ENCODE assay signal across 11 mouse cellular contexts in genomic region chr13:40727731-40728625, GRCm38 (mm10). TPM values are rescaled to one million over a fixed set of nuclear protein-coding genes. Genes with fewer than 3 reads are reported as not detected.
DNase-seq lines count a peak whose midpoint lies in the region; ATAC-seq and TF ChIP-seq lines count a peak whose summit lies in the region.
"Had no signal": no experiment of that assay in that cellular context is flagged by ENCODE, and none has a peak within 500 bp of the region (broad histone marks: within the 10 kb centered on the region; RNA-seq: fewer than 3 reads in every experiment).

No protein-coding gene starts in this region.

- H3K27me3 ChIP-seq in kidney, embryonic 14.5 days (ENCODE audit: control insufficient read depth, insufficient read depth, low read length) = peaks cover 69% of the 10 kb centered on the region
- H3K27me3 ChIP-seq in embryonic facial prominence, embryonic 13.5 days = peaks cover 42% of the 10 kb centered on the region
- peaks cover 65% of the 10 kb centered on the region for H3K27me3 ChIP-seq in kidney, postnatal 0 days (ENCODE audit: insufficient read depth, low read length)
- peaks cover 4% of the 10 kb centered on the region; the same call in 1 of the 2 replicates for H3K27me3 ChIP-seq in neural tube, embryonic 14.5 days (ENCODE audit: control insufficient read depth, insufficient read depth, low read length)

- peak overlapping the region; percentile 47 for H3K27ac ChIP-seq in kidney, embryonic 14.5 days (ENCODE audit: low read depth, low read length)
- H3K27ac ChIP-seq in embryonic facial prominence, embryonic 13.5 days = peak overlapping the region; percentile 98
- no peak overlapping the region for H3K27ac ChIP-seq in kidney, postnatal 0 days
- H3K27ac ChIP-seq in neural tube, embryonic 14.5 days (ENCODE audit: low read depth, low read length) = peak overlapping the region; percentile 58

- no peaks in the 10 kb centered on the region for H3K9me3 ChIP-seq in kidney, embryonic 14.5 days (ENCODE audit: control insufficient read depth, low read length)
- no peaks in the 10 kb centered on the region for H3K9me3 ChIP-seq in embryonic facial prominence, embryonic 13.5 days
- no peaks in the 10 kb centered on the region for H3K9me3 ChIP-seq in kidney, postnatal 0 days (replicated peaks; ENCODE audit: low read length)
- no peaks in the 10 kb centered on the region for H3K9me3 ChIP-seq in neural tube, embryonic 14.5 days (ENCODE audit: control insufficient read depth, low read length)

- H3K4me2 ChIP-seq in kidney, embryonic 14.5 days (replicated peaks; ENCODE audit: low read depth, low read length) = peak overlapping the region; percentile 28
- H3K4me2 ChIP-seq in embryonic facial prominence, embryonic 13.5 days = peak overlapping the region; percentile 67
- H3K4me2 ChIP-seq in kidney, postnatal 0 days (ENCODE audit: low read length) = peak overlapping the region; percentile 83
- peak overlapping the region; percentile 44 for H3K4me2 ChIP-seq in neural tube, embryonic 14.5 days (ENCODE audit: low read depth, low read length)

- 1% methylated on average over 42 of the region's 42 CpGs for WGBS in kidney, embryonic 14.5 days
- 4% methylated on average over 42 of the region's 42 CpGs for WGBS in embryonic facial prominence, embryonic 13.5 days
- 2% methylated on average over 42 of the region's 42 CpGs for WGBS in kidney, postnatal 0 days
- under 1% methylated on average over 42 of the region's 42 CpGs for WGBS in neural tube, embryonic 14.5 days

- no peak for TF ChIP-seq CTCF in kidney, postnatal 0 days (IDR thresholded peaks at IDR 0.05; ENCODE audit: low read depth)

- no peak for ATAC-seq in kidney, embryonic 14.5 days (ENCODE audit: low FRiP score, low TSS enrichment)
- no peak for ATAC-seq in embryonic facial prominence, embryonic 13.5 days (ENCODE audit: insufficient number of reproducible peaks, insufficient read depth, low FRiP score, low TSS enrichment, low read depth)
- 0 out of 2 replicates have a peak, but pooled peaks have one; percentile 15 for ATAC-seq in kidney, postnatal 0 days (replicated peaks; ENCODE audit: low FRiP score, low read depth)
- ATAC-seq in neural tube, embryonic 14.5 days (ENCODE audit: low read depth) = no peak

- no peaks in the 10 kb centered on the region for H3K36me3 ChIP-seq in kidney, embryonic 14.5 days (ENCODE audit: control insufficient read depth, insufficient read depth, low read length)
- no peaks in the 10 kb centered on the region for H3K36me3 ChIP-seq in embryonic facial prominence, embryonic 13.5 days
- H3K36me3 ChIP-seq in kidney, postnatal 0 days (ENCODE audit: insufficient read depth, low read length) = no peaks in the 10 kb centered on the region
- H3K36me3 ChIP-seq in neural tube, embryonic 14.5 days (ENCODE audit: control insufficient read depth, insufficient read depth, low read length) = no peaks in the 10 kb centered on the region

- H3K4me3 ChIP-seq in kidney, embryonic 14.5 days (ENCODE audit: low read length) = peak overlapping the region; percentile 38
- H3K4me3 ChIP-seq in embryonic facial prominence, embryonic 13.5 days = peak overlapping the region; percentile 67
- H3K4me3 ChIP-seq in kidney, postnatal 0 days (replicated peaks; ENCODE audit: low read depth, low read length) = peak overlapping the region; percentile 55
- H3K4me3 ChIP-seq in neural tube, embryonic 14.5 days (ENCODE audit: low read depth, low read length) = peak overlapping the region; percentile 46

- no peaks in the 10 kb centered on the region for H3K4me1 ChIP-seq in kidney, embryonic 14.5 days (ENCODE audit: control insufficient read depth, insufficient read depth, low read length)
- peaks cover 13% of the 10 kb centered on the region; the same call in 1 of the 2 replicates for H3K4me1 ChIP-seq in embryonic facial prominence, embryonic 13.5 days
- H3K4me1 ChIP-seq in kidney, postnatal 0 days (replicated peaks; ENCODE audit: insufficient read depth, low read length) = no peaks in the 10 kb centered on the region; the same call in 1 of the 2 replicates
- H3K4me1 ChIP-seq in neural tube, embryonic 14.5 days (ENCODE audit: control insufficient read depth, insufficient read depth, low read length) = peaks cover 3% of the 10 kb centered on the region; the same call in 1 of the 2 replicates

- no peak for DNase-seq in kidney, postnatal 14 days
- DNase-seq in kidney, postnatal 0 days (ENCODE audit: low spot score) = no peak
- DNase-seq in adrenal gland, adult 18-20 months (ENCODE audit: low spot score in 2 of 2) = no peak
- DNase-seq in spleen, postnatal 4 days (ENCODE audit: low spot score in 2 of 2) = no peak
- no peak for DNase-seq in layer of hippocampus, postnatal 25 days (ENCODE audit: extremely low spot score in 1 of 2, low spot score in 1 of 2)
- DNase-seq: cerebellum, adult 9-11 months; lung, postnatal 10 days had no signal

- H3K9ac ChIP-seq in kidney, embryonic 14.5 days (ENCODE audit: low read depth, low read length) = peak overlapping the region; percentile 61
- peak overlapping the region; percentile 96 for H3K9ac ChIP-seq in embryonic facial prominence, embryonic 13.5 days
- H3K9ac ChIP-seq in kidney, postnatal 0 days (ENCODE audit: low read depth, low read length) = peak overlapping the region; percentile 66
- peak overlapping the region; percentile 71 for H3K9ac ChIP-seq in neural tube, embryonic 14.5 days (replicated peaks; ENCODE audit: low read depth, low read length)

RNA-seq across cellular contexts. Expression of gene Tfap2a, which starts 10.2 kb away (rescaled TPM):
- polyA plus RNA-seq in kidney, embryonic 14.5 days (2014; fragmentation: Nextera tagmentation; extraction: Ambion mirVana) = 3.6 and 4.8 TPM in 2 replicates
- 17.5 and 20.5 TPM in 2 replicates for polyA plus RNA-seq in embryonic facial prominence, embryonic 13.5 days (2015; fragmentation: Nextera tagmentation; extraction: Ambion mirVana)
- 2.5 and 2.9 TPM in 2 replicates for polyA plus RNA-seq in kidney, postnatal 0 days (2015; fragmentation: Nextera tagmentation; extraction: Ambion mirVana)
- 7.3 and 9.1 TPM in 2 replicates for polyA plus RNA-seq in neural tube, embryonic 14.5 days (2014; fragmentation: Nextera tagmentation; extraction: Ambion mirVana)
- total RNA-seq in adrenal gland, adult 18-20 months (2021) = under 1 TPM in 1 of 2 experiments, not detected in 1; 0.45 TPM
- under 1 TPM; 0.09 to 0.52 TPM for total RNA-seq in layer of hippocampus, postnatal 25 days (2021)
- polyA plus RNA-seq: heart, postnatal 0 days had no signal

Comparison
In these comparisons a context has a peak if more than half of its experiments do, and no peak if none do; other contexts are left out.
1. H3K4me2 ChIP-seq: peak in every context shown above with its lines; median percentile 83 in kidney, postnatal 0 days; 67 in embryonic facial prominence, embryonic 13.5 days; 44 in neural tube, embryonic 14.5 days; 28 in kidney, embryonic 14.5 days.